30 mouse cellular contexts compared by ENCODE assay signal in genomic region chr9:50498815-50499214, GRCm38 (mm10). TPM values are rescaled to one million over a fixed set of nuclear protein-coding genes. Genes with fewer than 3 reads are reported as not detected.
DNase-seq lines count a peak whose midpoint lies in the region; ATAC-seq and TF ChIP-seq lines count a peak whose summit lies in the region.
"Had no signal": no experiment of that assay in that cellular context is flagged by ENCODE, and none has a peak within 500 bp of the region (broad histone marks: within the 10 kb centered on the region; RNA-seq: fewer than 3 reads in every experiment).

No protein-coding gene starts in this region.

- H3K4me2 ChIP-seq in stomach, postnatal 0 days (replicated peaks; ENCODE audit: low read depth), result no peak overlapping the region
- H3K4me2 ChIP-seq: embryonic facial prominence, embryonic 13.5 days; forebrain, embryonic 13.5 days; heart, embryonic 13.5 days; hindbrain, embryonic 13.5 days; limb, embryonic 12.5 days; liver, embryonic 13.5 days; lung, embryonic 15.5 days; neural tube, embryonic 15.5 days had no signal

- H3K9me3 ChIP-seq in stomach, postnatal 0 days (ENCODE audit: control insufficient read depth, low read length), result no peaks in the 10 kb centered on the region
- H3K9me3 ChIP-seq: embryonic facial prominence, embryonic 13.5 days; forebrain, embryonic 13.5 days; G1E; heart, embryonic 13.5 days; hindbrain, embryonic 13.5 days; limb, embryonic 12.5 days; liver, embryonic 13.5 days; lung, embryonic 15.5 days; midbrain, embryonic 10.5 days; neural tube, embryonic 15.5 days had no signal

- H3K27me3 ChIP-seq in stomach, postnatal 0 days (ENCODE audit: control insufficient read depth, insufficient read depth, low read length), result no peaks in the 10 kb centered on the region
- H3K27me3 ChIP-seq: embryonic facial prominence, embryonic 13.5 days; forebrain, embryonic 13.5 days; heart, embryonic 13.5 days; hindbrain, embryonic 13.5 days; limb, embryonic 12.5 days; liver, embryonic 13.5 days; lung, embryonic 15.5 days; neural tube, embryonic 15.5 days had no signal

- peak; percentile 82 for DNase-seq in heart, adult 11 months
- DNase-seq in heart, adult 18-20 months, result no peak
- peak; percentile 7 for DNase-seq in CD4-positive helper T cell, adult 2 months (ENCODE audit: low read depth, low spot score)
- DNase-seq in kidney, adult 9 months, result no peak
- DNase-seq in stomach, postnatal 0 days (ENCODE audit: low spot score), result no peak
- DNase-seq: adrenal gland, adult 8-10 months; cerebellum, adult 2 months; cerebellum, postnatal 25 days; embryo, embryonic 11 days; heart, postnatal 14 days; kidney, adult 2 months; kidney, postnatal 14 days; layer of hippocampus, postnatal 36 days; liver, embryonic 13.5 days; lung, postnatal 36 days had no signal

- TF ChIP-seq EP300 in stomach, postnatal 0 days (optimal IDR thresholded peaks at IDR 0.05), result no peak

- no peak overlapping the region for H3K27ac ChIP-seq in stomach, postnatal 0 days (replicated peaks)
- H3K27ac ChIP-seq: embryonic facial prominence, embryonic 13.5 days; forebrain, embryonic 13.5 days; heart, embryonic 13.5 days; hindbrain, embryonic 13.5 days; limb, embryonic 12.5 days; liver, embryonic 13.5 days; lung, embryonic 15.5 days; midbrain, embryonic 10.5 days; neural tube, embryonic 15.5 days had no signal

- H3K4me1 ChIP-seq in stomach, postnatal 0 days (replicated peaks; ENCODE audit: control insufficient read depth, insufficient read depth), result no peaks in the 10 kb centered on the region

- WGBS in stomach, postnatal 0 days, result 79% methylated on average over 16 of the region's 16 CpGs

- H3K36me3 ChIP-seq in stomach, postnatal 0 days (ENCODE audit: control insufficient read depth, insufficient read depth, low read length), result no peaks in the 10 kb centered on the region
- H3K36me3 ChIP-seq: embryonic facial prominence, embryonic 13.5 days; G1E; heart, embryonic 13.5 days; hindbrain, embryonic 13.5 days; limb, embryonic 12.5 days; liver, embryonic 13.5 days; lung, embryonic 15.5 days; midbrain, embryonic 10.5 days; neural tube, embryonic 15.5 days had no signal

- no peak overlapping the region for H3K9ac ChIP-seq in stomach, postnatal 0 days (ENCODE audit: low read length)
- H3K9ac ChIP-seq: embryonic facial prominence, embryonic 13.5 days; forebrain, embryonic 13.5 days; heart, embryonic 13.5 days; hindbrain, embryonic 13.5 days; limb, embryonic 12.5 days; liver, embryonic 13.5 days; lung, embryonic 15.5 days; neural tube, embryonic 15.5 days had no signal

- TF ChIP-seq CTCF in stomach, postnatal 0 days (IDR thresholded peaks at IDR 0.05; ENCODE audit: low read depth), result no peak

- no peak overlapping the region for H3K4me3 ChIP-seq in stomach, postnatal 0 days (ENCODE audit: low read depth, low read length)
- H3K4me3 ChIP-seq: embryonic facial prominence, embryonic 13.5 days; erythroblast, embryonic 14.5 days; forebrain, embryonic 13.5 days; heart, embryonic 13.5 days; hindbrain, embryonic 13.5 days; limb, embryonic 12.5 days; liver, embryonic 13.5 days; lung, embryonic 15.5 days; midbrain, embryonic 10.5 days; neural tube, embryonic 15.5 days had no signal

- ATAC-seq in common myeloid progenitor, adult 5-6 weeks (replicated peaks; ENCODE audit: low read depth, poor library complexity, severe bottlenecking), result peak; percentile 46
- ATAC-seq in megakaryocyte progenitor cell, adult 5-6 weeks (replicated peaks; ENCODE audit: poor library complexity), result peak; percentile 50
- ATAC-seq in activated CD4-positive, CD25-positive, alpha-beta regulatory T cell, adult 4 months, result no peak
- no peak for ATAC-seq in stomach, postnatal 0 days (ENCODE audit: low FRiP score, low TSS enrichment)
- ATAC-seq: forebrain, embryonic 13.5 days; midbrain, embryonic 16.5 days had no signal

RNA-seq across cellular contexts. Expression of gene Plet1, which starts 4.5 kb away (rescaled TPM):
- total RNA-seq in heart, adult 18-20 months (2021), result 1 to 10 TPM in 1 of 2 experiments, under 1 TPM in 1; 0.60 to 2.4 TPM
- not detected in 2 replicates for total RNA-seq in common myeloid progenitor, adult 5-6 weeks (2017)
- 0.35 TPM in 1 of 2 replicates, not detected in the other for total RNA-seq in megakaryocyte progenitor cell, adult 5-6 weeks (2015)
- total RNA-seq in megakaryocyte progenitor cell, adult 5-6 weeks (2017), result 0.51 and 0.54 TPM in 2 replicates
- under 1 TPM in 1 of 2 experiments, not detected in 1; 0.20 TPM for polyA plus RNA-seq in activated CD4-positive, CD25-positive, alpha-beta regulatory T cell, adult 4 months (2017; shearing (Covaris generic))
- 76.4 and 79.7 TPM in 2 replicates for polyA plus RNA-seq in stomach, postnatal 0 days (2015; fragmentation: Nextera tagmentation; extraction: Ambion mirVana)
- total RNA-seq: G1E; layer of hippocampus, postnatal 36 days; left cerebral cortex, postnatal 10 days had no signal
- polyA plus RNA-seq: erythroblast, embryonic 14.5 days; forebrain, embryonic 13.5 days had no signal

RNA-seq across cellular contexts. Expression of gene Pts, which starts 29.7 kb away (rescaled TPM):
- total RNA-seq in heart, adult 18-20 months (2021), result 10 to 100 TPM; 27.9 to 36.1 TPM
- total RNA-seq in common myeloid progenitor, adult 5-6 weeks (2017), result 73.1 and 89.3 TPM in 2 replicates
- 107 and 121 TPM in 2 replicates for total RNA-seq in megakaryocyte progenitor cell, adult 5-6 weeks (2015)
- total RNA-seq in megakaryocyte progenitor cell, adult 5-6 weeks (2017), result 54.6 and 63.6 TPM in 2 replicates
- polyA plus RNA-seq in activated CD4-positive, CD25-positive, alpha-beta regulatory T cell, adult 4 months (2017; shearing (Covaris generic)), result 100 to 1,000 TPM; 117 to 121 TPM
- polyA plus RNA-seq in stomach, postnatal 0 days (2015; fragmentation: Nextera tagmentation; extraction: Ambion mirVana), result 83.8 and 87.0 TPM in 2 replicates

RNA-seq across cellular contexts. Expression of gene Il18, which starts 55.8 kb away (rescaled TPM):
- 1 to 10 TPM; 1.0 to 2.5 TPM for total RNA-seq in heart, adult 18-20 months (2021)
- total RNA-seq in common myeloid progenitor, adult 5-6 weeks (2017), result 4.4 and 7.5 TPM in 2 replicates
- 2.9 and 5.0 TPM in 2 replicates for total RNA-seq in megakaryocyte progenitor cell, adult 5-6 weeks (2015)
- total RNA-seq in megakaryocyte progenitor cell, adult 5-6 weeks (2017), result 0.37 and 1.5 TPM in 2 replicates
- 1 to 10 TPM; 3.4 to 3.9 TPM for polyA plus RNA-seq in activated CD4-positive, CD25-positive, alpha-beta regulatory T cell, adult 4 months (2017; shearing (Covaris generic))
- 290 and 317 TPM in 2 replicates for polyA plus RNA-seq in stomach, postnatal 0 days (2015; fragmentation: Nextera tagmentation; extraction: Ambion mirVana)
- total RNA-seq: G1E had no signal
- polyA plus RNA-seq: erythroblast, embryonic 14.5 days; G1E had no signal

RNA-seq across cellular contexts. Expression of gene Bco2, which starts 56.2 kb away (rescaled TPM):
- under 1 TPM; 0.52 to 0.64 TPM for total RNA-seq in heart, adult 18-20 months (2021)
- not detected in 2 replicates for total RNA-seq in common myeloid progenitor, adult 5-6 weeks (2017)
- total RNA-seq in megakaryocyte progenitor cell, adult 5-6 weeks (2015), result 0.35 and 1.2 TPM in 2 replicates
- 0.21 and 0.61 TPM in 2 replicates for total RNA-seq in megakaryocyte progenitor cell, adult 5-6 weeks (2017)
- polyA plus RNA-seq in activated CD4-positive, CD25-positive, alpha-beta regulatory T cell, adult 4 months (2017; shearing (Covaris generic)), result under 1 TPM; 0.45 to 0.56 TPM
- 4.7 and 5.3 TPM in 2 replicates for polyA plus RNA-seq in stomach, postnatal 0 days (2015; fragmentation: Nextera tagmentation; extraction: Ambion mirVana)
- polyA plus RNA-seq: erythroblast, embryonic 14.5 days; G1E; heart, embryonic 13.5 days had no signal

Comparison
In these comparisons a context has a peak if more than half of its experiments do, and no peak if none do; other contexts are left out.
1. DNase-seq: peak in heart, adult 11 months (single experiment) and CD4-positive helper T cell, adult 2 months (single experiment); none in heart, adult 18-20 months (0 of 2), kidney, adult 9 months (single experiment) and stomach, postnatal 0 days (single experiment).
2. ATAC-seq: peak in common myeloid progenitor, adult 5-6 weeks (single experiment) and megakaryocyte progenitor cell, adult 5-6 weeks (single experiment); none in activated CD4-positive, CD25-positive, alpha-beta regulatory T cell, adult 4 months (single experiment) and stomach, postnatal 0 days (single experiment).